Mouse (Mus musculus) gastrocnemius, adult 18-20 months (tissue): Measurements from ENCODE around the gene Hoxd1. TPM values are rescaled to one million over a fixed set of nuclear protein-coding genes. Genes with fewer than 3 reads are reported as not detected.

ENCODE experiments used
- DNase-seq: peaks from one replicate; pipeline ENCODE4 v3.0.0; 2021; ENCODE audit warnings: low spot score
- microRNA-seq: library from miRNA; unstranded; fragments of <30 nt; microRNA quantifications from one replicate; pipeline ENCODE4 v1.2.0, GENCODE M21; 2021
- total RNA-seq, 2 experiments: library from RNA; stranded (reverse); gene quantifications; 2 replicates each; pipeline ENCODE4 v1.2.3; 2021

The Hoxd1 gene
- total RNA-seq, 2 experiments from 2014 or later, result not detected

DNA sequence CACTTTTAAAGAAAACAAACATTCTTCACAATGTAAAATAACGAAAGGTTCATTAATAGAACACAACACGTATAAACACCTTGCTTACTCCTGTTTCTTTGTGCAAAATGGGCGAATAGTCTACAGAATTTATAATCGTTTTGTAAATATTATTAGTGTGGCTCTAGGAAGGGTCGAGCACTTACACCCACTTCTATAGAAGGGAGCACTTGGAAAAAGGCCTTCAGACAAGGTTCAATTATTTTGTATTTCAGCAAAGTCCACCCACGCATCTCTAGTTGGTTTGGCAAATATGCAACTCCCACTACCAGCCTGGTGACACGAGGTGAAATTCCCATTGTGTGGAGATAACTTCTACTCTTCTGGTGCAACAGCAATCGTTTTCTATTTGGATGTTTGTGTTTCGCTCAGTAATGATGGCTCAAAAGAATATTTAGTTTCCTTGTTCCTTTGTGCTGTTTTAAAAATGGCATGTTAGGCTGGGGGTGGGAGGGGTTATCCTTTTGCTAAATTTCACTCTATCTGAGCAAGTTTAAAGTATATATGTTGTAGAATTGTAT, 14.3 kb upstream of the Hoxd1 start:
- no peak for DNase-seq

DNA sequence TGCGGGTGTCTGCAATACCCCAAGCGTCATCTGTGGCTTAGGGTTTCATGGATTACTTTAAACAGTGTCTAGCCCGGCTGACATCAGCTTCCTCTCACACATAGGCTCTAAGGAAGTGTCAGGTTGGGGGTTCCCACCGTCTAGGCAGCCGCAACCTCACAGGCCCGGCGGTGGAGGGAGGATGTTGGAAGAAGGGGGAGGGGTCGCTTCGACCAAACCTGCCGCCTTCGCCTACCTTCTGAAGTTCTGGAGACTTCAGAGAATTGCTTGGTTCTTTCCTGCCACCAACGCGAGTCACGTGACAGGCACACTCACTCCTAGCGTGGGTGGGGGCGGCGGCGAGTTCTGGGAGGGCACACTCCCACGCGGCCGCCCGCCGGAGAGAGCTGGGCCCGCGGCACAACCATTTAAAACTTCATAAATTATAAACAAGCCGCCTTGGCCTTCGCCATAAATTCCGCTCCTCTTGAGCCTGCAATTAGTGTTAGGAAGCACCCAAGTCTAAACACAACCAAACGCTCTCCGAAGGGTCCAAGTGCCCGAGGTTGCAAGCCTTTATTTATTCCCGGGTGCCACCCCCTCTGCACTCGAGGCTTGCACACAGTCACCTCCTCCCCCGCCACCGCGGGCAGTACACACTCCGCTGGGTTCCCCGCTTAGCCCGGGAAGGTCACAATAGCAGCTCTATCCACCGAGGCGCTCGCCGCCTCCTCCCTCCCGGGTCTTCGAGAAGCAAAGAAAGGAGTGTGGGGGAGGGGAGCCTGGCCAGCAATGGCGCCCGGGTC, 13.3 kb upstream of the Hoxd1 start:
- no peak for DNase-seq

- DNase-seq, result no peak
These were observed 12.0 kb upstream of the Hoxd1 start for GRCm38 (mm10) chr2:74750731-74751250.

DNA sequence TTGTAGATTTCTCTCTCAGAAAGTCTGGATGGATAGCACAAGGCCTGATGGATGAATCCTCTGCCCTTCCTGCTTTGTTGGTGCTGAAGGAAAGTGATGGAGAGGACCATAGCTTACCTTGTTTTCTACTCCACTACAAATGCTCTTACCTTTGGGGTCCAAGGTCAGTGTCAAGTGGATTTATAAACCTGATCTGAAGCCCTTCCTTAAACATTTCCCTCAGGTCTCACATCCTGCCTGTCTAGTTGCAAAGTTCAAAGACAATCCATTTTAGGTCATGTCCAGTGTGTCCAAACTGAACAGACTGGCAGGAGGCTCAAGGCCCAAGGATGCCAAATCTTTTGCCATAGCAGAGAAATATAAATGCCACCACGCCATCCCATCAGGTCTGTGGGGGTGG, 10.9 kb upstream of the Hoxd1 start:
- DNase-seq, result no peak

- no peak for DNase-seq
These were observed 10.2 kb upstream of the Hoxd1 start for GRCm38 (mm10) chr2:74752431-74753174.

DNA sequence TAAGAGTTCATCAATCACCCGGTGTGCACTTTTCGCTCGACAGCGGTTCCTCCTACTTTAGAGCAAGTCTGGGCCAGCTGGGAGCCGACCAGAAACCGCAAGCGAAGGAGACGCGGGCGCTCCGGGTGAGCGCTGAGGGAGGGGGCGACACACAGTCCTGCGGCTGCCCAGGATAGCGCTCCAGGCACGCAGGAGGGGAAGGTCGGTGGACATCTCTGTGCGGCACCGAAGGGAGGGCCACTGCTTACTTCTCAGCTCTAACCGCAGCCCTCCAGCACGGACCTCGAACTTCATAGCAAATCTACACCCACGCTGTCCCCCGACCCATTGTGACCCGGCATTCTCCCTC, 9.6 kb upstream of the Hoxd1 start:
- DNase-seq, result no peak

- no peak for DNase-seq
These were observed 9.1 kb upstream of the Hoxd1 start for GRCm38 (mm10) chr2:74753711-74754110.

DNA sequence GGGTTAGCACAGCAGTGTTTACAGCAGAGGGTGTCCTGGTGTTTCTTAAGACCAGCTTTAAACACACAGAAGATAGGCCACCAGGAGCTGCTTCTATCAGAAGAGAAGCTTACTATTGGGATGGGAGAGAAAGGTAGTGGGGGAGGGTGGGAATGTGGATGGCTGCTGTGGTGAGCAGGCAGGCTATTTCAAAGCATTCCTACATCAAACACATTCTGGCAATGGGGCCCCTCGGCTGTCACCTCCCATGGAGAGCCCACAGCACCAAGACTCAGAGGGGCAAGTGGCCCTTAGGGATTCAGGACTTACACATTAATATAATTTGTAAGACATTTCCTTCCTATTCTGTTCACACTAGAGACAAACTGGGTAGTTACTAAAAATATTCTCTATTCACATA, 2.6 kb upstream of the Hoxd1 start:
- no peak for DNase-seq

GRCm38 (mm10) chr2:74761941-74762340, 839 bp upstream of the Hoxd1 start:
- DNase-seq, result no peak

DNA sequence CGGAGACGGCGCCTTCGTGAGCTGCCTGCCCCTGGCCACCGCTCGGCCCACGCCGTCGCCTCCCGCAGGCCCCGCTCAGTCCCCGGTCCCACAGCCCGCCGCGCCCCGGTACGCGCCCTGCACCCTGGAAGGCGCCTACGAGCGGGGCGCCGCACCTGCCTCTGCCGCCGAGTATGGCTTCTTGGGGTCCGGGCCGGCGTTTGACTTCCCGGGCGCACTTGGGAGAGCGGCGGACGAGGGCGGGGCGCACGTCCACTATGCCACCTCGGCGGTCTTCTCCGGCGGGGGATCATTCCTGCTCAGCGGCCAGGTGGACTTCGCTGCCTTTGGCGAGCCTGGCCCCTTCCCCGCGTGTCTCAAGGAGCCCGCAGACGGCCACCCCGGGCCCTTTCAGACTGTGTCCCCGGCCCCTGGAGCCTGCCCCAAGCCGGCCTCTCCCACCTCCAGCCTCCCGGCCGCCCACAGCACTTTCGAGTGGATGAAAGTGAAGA, 510 bp downstream of the Hoxd1 start:
- DNase-seq, result no peak

DNA sequence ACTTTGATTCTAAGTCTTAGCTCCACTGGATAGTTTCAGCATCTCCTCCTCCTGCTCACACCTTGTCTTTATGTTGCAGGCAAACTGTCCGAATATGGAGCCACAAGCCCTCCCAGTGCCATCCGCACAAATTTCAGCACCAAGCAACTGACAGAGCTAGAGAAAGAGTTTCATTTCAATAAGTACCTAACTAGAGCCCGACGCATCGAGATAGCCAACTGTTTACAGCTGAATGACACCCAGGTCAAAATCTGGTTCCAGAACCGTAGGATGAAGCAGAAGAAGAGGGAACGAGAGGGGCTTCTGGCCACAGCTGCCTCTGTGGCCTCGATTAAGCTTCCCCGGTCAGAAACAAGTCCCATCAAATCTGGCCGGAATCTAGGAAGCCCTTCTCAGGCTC, 1.2 kb downstream of the Hoxd1 start:
- no peak for DNase-seq

GRCm38 (mm10) chr2:74774359-74774758, 11.6 kb downstream of the Hoxd1 start:
- no peak for DNase-seq

GRCm38 (mm10) chr2:74777536-74778275, 14.9 kb downstream of the Hoxd1 start:
- no peak for DNase-seq

DNA sequence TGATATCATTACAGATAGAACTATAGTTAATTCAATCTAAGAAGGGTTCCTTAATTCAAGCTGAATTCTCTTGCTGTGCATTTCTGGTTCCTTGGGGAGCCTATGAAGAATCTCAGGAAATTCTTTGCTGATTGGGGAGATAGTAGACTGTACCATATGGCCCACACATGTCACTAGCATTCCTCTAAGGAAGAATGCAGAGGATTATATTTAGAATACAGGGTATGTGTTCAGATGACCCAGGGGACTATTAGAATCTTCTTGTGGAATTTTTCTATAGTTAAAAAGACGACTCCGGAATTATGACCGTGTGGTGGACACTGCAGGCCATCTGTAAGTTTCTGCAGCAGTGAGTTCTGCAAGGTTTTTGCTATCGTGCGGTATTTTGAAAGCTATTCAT, 18.6 kb downstream of the Hoxd1 start:
- no peak for DNase-seq

DNA sequence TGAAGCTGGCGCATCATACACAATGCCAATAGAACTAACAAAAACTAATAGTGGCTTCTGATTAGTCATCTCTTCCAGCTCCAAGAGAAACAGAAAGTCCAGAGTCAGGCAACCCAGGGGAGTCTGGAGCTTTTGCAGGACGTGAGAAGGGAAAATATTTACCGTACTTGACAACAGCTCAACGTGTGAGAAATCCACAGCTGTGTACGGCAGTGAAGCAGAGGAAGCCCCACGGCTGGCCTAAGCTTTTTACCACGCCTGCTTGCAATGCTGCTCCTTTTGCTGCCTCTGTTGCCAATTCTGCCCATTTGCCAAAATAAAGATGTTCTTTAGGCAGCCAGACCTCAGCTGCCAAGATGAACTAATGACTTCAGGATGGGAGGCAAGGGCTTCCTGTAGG, 32.8 kb downstream of the Hoxd1 start:
- peak; percentile 15 for DNase-seq

DNA sequence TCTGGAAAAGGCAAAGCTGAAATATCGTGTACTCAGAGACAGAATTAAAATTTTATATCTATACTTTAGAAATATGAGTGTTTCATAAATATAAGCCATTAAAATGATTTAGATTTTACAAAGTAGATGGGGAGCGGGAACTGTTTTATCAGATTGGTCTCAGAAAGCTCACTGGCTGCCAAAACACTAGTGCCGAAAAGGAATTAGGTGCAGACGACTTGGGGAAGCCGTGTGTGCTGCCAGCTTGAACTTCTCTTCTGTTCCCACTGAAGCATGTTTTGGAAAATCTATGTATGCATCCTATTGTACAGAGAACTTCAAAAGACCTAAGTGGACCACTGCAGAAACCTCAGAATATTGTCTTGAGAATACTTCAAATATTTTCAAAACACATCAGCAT, 45.7 kb downstream of the Hoxd1 start:
- DNase-seq, result no peak

Small RNAs within 50 kb of the gene (microRNA-seq; reads per million reads assigned to microRNA genes)
- gene Mir10b, result 31,031 reads per million, percentile 98 among the genes with 10 or more reads in this experiment

Other genes with a start within 250 kb of the Hoxd1 start
- gene Lnpk, start 183.5 kb upstream of the Hoxd1 start, total RNA-seq, result 10 to 100 TPM; 61.9 to 67.5 TPM
- gene Evx2, start 103.4 kb upstream of the Hoxd1 start, total RNA-seq, result not detected
- gene Hoxd13, start 94.7 kb upstream of the Hoxd1 start, total RNA-seq, result not detected
- gene Hoxd12, start 88.0 kb upstream of the Hoxd1 start, total RNA-seq, result not detected
- not detected for gene Hoxd11, start 83.4 kb upstream of the Hoxd1 start, total RNA-seq
- gene Hoxd10, start 71.1 kb upstream of the Hoxd1 start, total RNA-seq, result 1 to 10 TPM; 5.0 to 6.1 TPM
- 10 to 100 TPM; 17.0 to 18.1 TPM for gene Hoxd9, start 65.3 kb upstream of the Hoxd1 start, total RNA-seq
- 10 to 100 TPM; 32.2 to 40.3 TPM for gene Hoxd8, start 58.4 kb upstream of the Hoxd1 start, total RNA-seq
- gene Hoxd3, start 51.1 kb upstream of the Hoxd1 start, total RNA-seq, result not detected
- gene Hoxd4, start 51.1 kb upstream of the Hoxd1 start, total RNA-seq, result 1 to 10 TPM; 1.0 to 1.3 TPM
- under 1 TPM; 0.07 to 0.19 TPM for gene Gm28230, start 36.3 kb upstream of the Hoxd1 start, total RNA-seq
- gene Mtx2, start 62.8 kb downstream of the Hoxd1 start, total RNA-seq, result 10 to 100 TPM; 30.7 to 38.1 TPM